9 mouse cellular contexts compared by ENCODE assay signal in the genomic region with DNA sequence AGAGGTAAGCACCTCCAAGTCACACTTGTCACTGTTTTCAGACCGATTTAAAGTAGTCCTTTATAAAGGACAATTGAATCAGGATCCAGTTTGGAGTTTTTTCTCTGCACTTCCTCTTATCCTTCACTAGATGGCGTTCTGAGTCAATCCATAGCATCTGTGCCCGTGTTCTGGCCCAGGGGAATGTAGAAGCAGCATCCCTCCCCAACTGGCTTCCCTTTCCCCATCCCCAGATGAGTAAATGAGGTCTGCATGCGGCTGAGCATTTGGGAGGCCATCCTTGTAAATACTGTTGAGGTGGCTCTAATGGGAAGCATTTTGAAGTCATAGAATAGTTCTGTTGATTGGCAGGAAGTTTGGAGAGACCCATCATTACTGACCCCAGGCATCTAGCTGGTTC.
DNase-seq lines count a peak whose midpoint lies in the region; ATAC-seq and TF ChIP-seq lines count a peak whose summit lies in the region.
"Had no signal": no experiment of that assay in that cellular context is flagged by ENCODE, and none has a peak within 500 bp of the region (broad histone marks: within the 10 kb centered on the region; RNA-seq: fewer than 3 reads in every experiment).

No protein-coding gene starts in this region.

- CTCF ChIA-PET in Patski (lab: Charles Lee) = interaction anchor here (1.1 to 2.0 kb wide), 4 partner anchors 12 to 323 kb away, joined by 3 to 8 read pairs (median 6); no protein-coding TSS in a partner anchor

- no peak overlapping the region for H3K4me3 ChIP-seq in cerebellum, adult 2 months (replicated peaks; ENCODE audit: insufficient read depth, low read depth, low read length)
- H3K4me3 ChIP-seq in left cerebral cortex, adult 2 months = no peak overlapping the region
- no peak overlapping the region for H3K4me3 ChIP-seq in lung, postnatal 0 days (ENCODE audit: low read depth, low read length)
- H3K4me3 ChIP-seq: neural tube, embryonic 13.5 days had no signal

- no peaks in the 10 kb centered on the region for H3K4me1 ChIP-seq in cerebellum, adult 2 months (ENCODE audit: control insufficient read depth, insufficient read depth, low read length)
- no peaks in the 10 kb centered on the region for H3K4me1 ChIP-seq in lung, postnatal 0 days (ENCODE audit: insufficient read depth, low read depth, low read length)

- no peak for TF ChIP-seq EP300 in lung, postnatal 0 days (IDR thresholded peaks at IDR 0.05)

- no peaks in the 10 kb centered on the region for H3K36me3 ChIP-seq in lung, postnatal 0 days (ENCODE audit: insufficient read depth, low read length)
- H3K36me3 ChIP-seq: neural tube, embryonic 13.5 days had no signal

- no peak overlapping the region for H3K4me2 ChIP-seq in lung, postnatal 0 days (replicated peaks; ENCODE audit: low read depth, low read length)
- H3K4me2 ChIP-seq: neural tube, embryonic 13.5 days had no signal

- POLR2A ChIA-PET in Patski (lab: Charles Lee) = no interaction called here

- intact Hi-C loops in left cerebral cortex, adult 2 months (cut with DNase I) = loop anchor here (2.0 to 5.0 kb wide), 2 partner anchors 324 to 487 kb away; no protein-coding TSS in a partner anchor

- no peak for ATAC-seq in cerebellum, adult (ENCODE audit: insufficient number of reproducible peaks, low FRiP score, low TSS enrichment)
- no peak for ATAC-seq in Patski
- ATAC-seq in lung, postnatal 0 days = no peak

- TF ChIP-seq CTCF in cerebellum, adult 2 months (IDR thresholded peaks at IDR 0.05; ENCODE audit: borderline replicate concordance, insufficient read depth, low read depth, low read length) = peak; percentile 31; the same call in 1 of the 2 replicates
- peak; percentile 88 for TF ChIP-seq CTCF in left cerebral cortex, adult 2 months (IDR thresholded peaks at IDR 0.05)
- peak; percentile 81 for TF ChIP-seq CTCF in Patski (IDR thresholded peaks at IDR 0.05)
- peak; percentile 84 for TF ChIP-seq CTCF in lung, postnatal 0 days (IDR thresholded peaks at IDR 0.05)

- no peaks in the 10 kb centered on the region for H3K9me3 ChIP-seq in lung, postnatal 0 days (ENCODE audit: low read length)
- H3K9me3 ChIP-seq: neural tube, embryonic 13.5 days had no signal

- DNase-seq in cerebellum, adult 2 months = no peak
- DNase-seq in left cerebral cortex, adult 2 months (ENCODE audit: extremely low spot score in 1 of 2, low spot score in 2 of 2) = no peak
- no peak for DNase-seq in left cerebral cortex, adult 18-20 months (ENCODE audit: low spot score in 2 of 2)
- no peak for DNase-seq in Patski (ENCODE audit: low read depth, low spot score)
- DNase-seq in lung, postnatal 0 days (ENCODE audit: low spot score) = peak; percentile 76
- DNase-seq in right cerebral cortex, adult 18-20 months = no peak
- no peak for DNase-seq in layer of hippocampus, postnatal 10 days (ENCODE audit: low spot score in 2 of 2)

- in situ Hi-C loops in Patski (cut with MboI; ENCODE audit: low pct_unique_long_range_greater_than_20kb) = loop anchor here (5.0 kb wide), 1 partner anchor 492 kb away; no protein-coding TSS in a partner anchor

- no peaks in the 10 kb centered on the region for H3K27me3 ChIP-seq in cerebellum, adult 2 months (ENCODE audit: control insufficient read depth, insufficient read depth, low read length)
- H3K27me3 ChIP-seq in Patski = no peaks in the 10 kb centered on the region
- H3K27me3 ChIP-seq in lung, postnatal 0 days (replicated peaks; ENCODE audit: insufficient read depth, low read length) = no peaks in the 10 kb centered on the region
- H3K27me3 ChIP-seq: neural tube, embryonic 13.5 days had no signal

- TF ChIP-seq POLR2A in cerebellum, adult 2 months (IDR thresholded peaks at IDR 0.05; ENCODE audit: borderline replicate concordance, insufficient read depth, low read length) = no peak

- no peak overlapping the region for H3K27ac ChIP-seq in cerebellum, adult 2 months (ENCODE audit: insufficient read depth, low read length)
- H3K27ac ChIP-seq in left cerebral cortex, adult 2 months = no peak overlapping the region
- no peak overlapping the region for H3K27ac ChIP-seq in lung, postnatal 0 days (ENCODE audit: low read length)
- H3K27ac ChIP-seq: neural tube, embryonic 13.5 days had no signal

- no peak overlapping the region for H3K9ac ChIP-seq in lung, postnatal 0 days (replicated peaks; ENCODE audit: low read depth)
- H3K9ac ChIP-seq: neural tube, embryonic 13.5 days had no signal

- WGBS in cerebellum, adult 2 months = 12% methylated on average over 4 of the region's 4 CpGs
- 7% methylated on average over 4 of the region's 4 CpGs for WGBS in lung, postnatal 0 days

Comparison
In these comparisons a context has a peak if more than half of its experiments do, and no peak if none do; other contexts are left out.
1. CTCF ChIP-seq: peak in every context shown above with its lines; median percentile 88 in left cerebral cortex, adult 2 months; 84 in lung, postnatal 0 days; 81 in Patski; 31 in cerebellum, adult 2 months.